Mouse (Mus musculus): ENCODE results near the gene Dpysl5. TPM values are rescaled to one million over a fixed set of nuclear protein-coding genes. Genes with fewer than 3 reads are reported as not detected.
"Not testable (repeated sequence)": the region's sequence is repeated elsewhere in the genome, so short reads cannot be mapped to it uniquely, and the experiment has no call there.

Gene Dpysl5
- total and polyA plus RNA-seq, 2 experiments from 2014 or later = 232 to 334 TPM

DNA sequence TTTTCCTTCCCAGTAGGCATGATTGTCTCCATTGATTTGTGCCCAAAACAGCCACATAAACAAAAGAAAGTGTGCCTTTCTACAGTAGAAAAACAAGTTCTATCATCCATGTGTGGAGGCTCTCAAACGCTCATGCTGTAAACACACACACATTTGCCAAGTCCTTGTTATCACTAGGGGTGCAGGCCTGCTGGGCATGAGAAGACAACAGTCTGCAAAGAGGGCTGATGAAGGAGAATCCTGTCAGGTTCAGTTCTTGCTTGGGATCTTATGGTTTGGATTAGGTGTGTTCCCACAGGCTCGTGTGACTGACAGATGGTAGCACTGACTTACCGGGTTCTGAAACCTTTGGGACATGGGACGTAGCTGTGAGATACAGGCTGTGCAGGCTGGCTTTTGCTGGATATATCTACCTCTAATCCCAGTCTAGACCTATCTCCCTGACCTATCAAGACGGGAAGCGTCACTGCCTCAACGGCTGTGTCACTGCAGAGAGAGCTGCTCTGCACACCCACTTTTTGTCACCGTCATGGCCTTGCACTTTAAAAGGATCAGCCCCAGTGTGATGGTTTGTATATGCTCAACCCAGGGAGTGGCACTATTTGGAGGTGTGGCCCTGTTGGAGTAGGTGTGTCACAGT lies 10.9 kb upstream of the Dpysl5 start:
- H3K4me3 ChIP-seq (ENCODE audit: low read depth, low read length) = no peak overlapping the region
- H3K27me3 ChIP-seq (ENCODE audit: insufficient read depth, low read length) = no peaks in the 10 kb centered on the region
- 88% methylated on average over 8 of the region's 8 CpGs for WGBS
- ATAC-seq (ENCODE audit: low FRiP score) = no peak
- no peaks in the 10 kb centered on the region for H3K9me3 ChIP-seq (ENCODE audit: low read length)
- H3K36me3 ChIP-seq (ENCODE audit: insufficient read depth, low read length) = no peaks in the 10 kb centered on the region
- DNase-seq (ENCODE audit: low spot score) = no peak
- H3K27ac ChIP-seq (ENCODE audit: low read depth, low read length) = no peak overlapping the region
- TF ChIP-seq CTCF (IDR thresholded peaks at IDR 0.05) = no peak
- no peaks in the 10 kb centered on the region for H3K4me1 ChIP-seq (ENCODE audit: insufficient read depth, low read length)
- no peak overlapping the region for H3K9ac ChIP-seq (replicated peaks; ENCODE audit: low read length, poor library complexity, severe bottlenecking)
- H3K4me2 ChIP-seq (ENCODE audit: low read depth, low read length, poor library complexity, severe bottlenecking) = no peak overlapping the region

DNA sequence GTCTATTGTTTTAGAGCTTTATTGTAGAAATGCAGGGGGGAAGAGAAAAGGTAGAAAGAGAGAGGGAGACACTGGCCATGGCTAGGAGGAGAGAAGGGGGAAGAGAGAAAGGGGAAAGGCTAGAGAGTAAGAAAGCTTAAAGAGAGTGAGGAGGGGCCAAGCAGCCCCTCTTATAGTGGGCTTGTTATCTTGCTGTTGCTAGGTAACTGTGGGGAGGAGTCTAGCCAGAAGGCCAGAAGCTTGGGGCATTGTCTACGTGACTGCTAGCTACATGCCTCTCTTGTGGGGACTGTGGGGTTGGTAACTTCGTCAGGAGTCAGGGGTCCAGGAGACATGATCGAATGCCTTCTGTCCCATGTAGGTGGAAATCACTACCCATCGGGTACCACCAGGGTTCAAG lies 10.0 kb upstream of the Dpysl5 start:
- H3K4me3 ChIP-seq (ENCODE audit: low read depth, low read length); H3K9ac ChIP-seq (replicated peaks; ENCODE audit: low read length, poor library complexity, severe bottlenecking); H3K4me1 ChIP-seq (ENCODE audit: insufficient read depth, low read length); ATAC-seq (ENCODE audit: low FRiP score); H3K4me2 ChIP-seq (ENCODE audit: low read depth, low read length, poor library complexity, severe bottlenecking); H3K36me3 ChIP-seq (ENCODE audit: insufficient read depth, low read length); DNase-seq (ENCODE audit: low spot score); H3K27ac ChIP-seq (ENCODE audit: low read depth, low read length); H3K27me3 ChIP-seq (ENCODE audit: insufficient read depth, low read length); H3K9me3 ChIP-seq (ENCODE audit: low read length): not testable (repeated sequence)
- 44% methylated on average over 4 of the region's 4 CpGs for WGBS

DNA sequence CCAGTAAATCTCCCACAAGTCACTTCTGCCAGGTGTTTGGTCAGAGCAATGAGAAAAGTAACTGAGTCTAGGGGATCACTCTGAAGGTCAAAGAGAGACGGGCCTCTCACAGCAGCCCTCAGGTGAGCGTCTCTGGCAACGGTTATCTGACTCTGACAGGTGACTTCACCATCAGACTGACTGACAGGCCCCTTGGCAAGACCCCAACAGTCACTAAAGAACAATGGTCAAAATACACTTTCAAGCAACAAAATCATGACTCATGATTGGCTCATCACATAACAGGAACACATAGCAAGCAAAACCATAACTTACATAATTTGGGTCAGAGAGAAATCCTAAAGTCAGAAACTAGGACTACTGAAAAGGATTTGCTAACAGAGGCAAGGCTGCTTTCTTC lies 9.5 kb upstream of the Dpysl5 start:
- ATAC-seq (ENCODE audit: low FRiP score) (no peak), DNase-seq (ENCODE audit: low spot score) (no peak)
- Histone ChIP-seq H3K27ac (ENCODE audit: low read depth, low read length) (no peak overlapping the region), H3K9me3 (ENCODE audit: low read length) (no peaks in the 10 kb centered on the region), H3K9ac (replicated peaks; ENCODE audit: low read length, poor library complexity, severe bottlenecking) (no peak overlapping the region), H3K4me3 (ENCODE audit: low read depth, low read length) (no peak overlapping the region), H3K27me3 (ENCODE audit: insufficient read depth, low read length) (no peaks in the 10 kb centered on the region), H3K36me3 (ENCODE audit: insufficient read depth, low read length) (no peaks in the 10 kb centered on the region), H3K4me2 (ENCODE audit: low read depth, low read length, poor library complexity, severe bottlenecking) (no peak overlapping the region), H3K4me1 (ENCODE audit: insufficient read depth, low read length) (no peaks in the 10 kb centered on the region)
- no peak for TF ChIP-seq CTCF (IDR thresholded peaks at IDR 0.05)
- 96% methylated on average over 3 of the region's 3 CpGs for WGBS

DNA sequence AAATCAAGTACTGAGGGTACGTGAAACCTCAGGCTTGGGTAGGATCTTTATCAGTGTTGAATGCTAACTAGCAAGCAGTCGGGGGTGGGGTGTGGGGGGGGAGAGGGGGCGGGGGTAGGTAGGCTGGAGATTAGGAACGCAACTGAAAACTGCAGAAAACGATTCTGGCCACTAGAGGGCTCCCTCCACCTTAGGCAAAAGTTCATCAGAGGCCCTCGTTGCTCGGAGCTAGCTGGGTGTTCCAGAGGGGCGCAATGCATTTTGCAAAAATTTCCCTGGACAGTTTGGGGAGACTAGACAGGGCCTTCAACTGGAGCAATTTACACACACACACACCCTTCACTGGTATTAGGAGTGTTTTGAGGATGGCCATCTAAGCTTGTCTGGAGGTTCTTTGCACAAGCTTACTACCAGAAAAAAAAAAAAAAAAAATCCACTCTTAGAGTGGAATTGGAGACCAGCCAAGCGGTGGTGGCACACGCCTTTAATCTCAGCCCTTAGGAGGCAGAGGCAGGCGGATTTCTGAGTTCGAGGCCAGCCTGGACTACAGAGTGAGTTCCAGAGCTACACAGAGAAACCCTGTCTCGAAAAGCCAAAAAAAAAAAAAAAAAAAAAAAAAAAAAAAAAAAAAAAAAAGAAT lies 1.5 kb upstream of the Dpysl5 start:
- H3K4me1 ChIP-seq (ENCODE audit: insufficient read depth, low read length) = no peaks in the 10 kb centered on the region

DNA sequence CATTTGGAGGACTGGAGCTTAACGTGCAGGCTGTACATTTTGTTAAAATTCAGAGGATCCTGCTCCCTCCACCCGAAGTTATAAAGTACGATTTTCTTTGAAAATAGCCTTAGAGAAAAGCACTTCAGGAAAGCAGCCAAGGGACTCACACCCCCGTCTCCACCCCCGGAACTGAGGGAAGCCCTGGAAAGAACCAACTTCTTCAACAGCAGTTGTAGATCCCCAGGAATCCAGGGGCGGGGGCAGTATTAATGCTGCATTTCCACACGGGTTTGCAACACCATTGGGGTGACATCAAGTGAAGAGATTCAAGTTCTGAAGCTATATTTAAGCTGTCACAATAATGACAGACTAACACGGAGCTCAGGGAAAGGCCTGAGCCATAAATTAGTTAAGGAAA lies 878 bp upstream of the Dpysl5 start:
- ATAC-seq (ENCODE audit: low FRiP score) (no peak), DNase-seq (ENCODE audit: low spot score) (no peak)
- Histone ChIP-seq H3K27ac (ENCODE audit: low read depth, low read length) (peak overlapping the region; percentile 97; the same call in 1 of the 2 replicates), H3K9ac (replicated peaks; ENCODE audit: low read length, poor library complexity, severe bottlenecking) (peak overlapping the region; percentile 91; the same call in 1 of the 2 replicates), H3K4me3 (ENCODE audit: low read depth, low read length) (peak overlapping the region; percentile 74), H3K27me3 (ENCODE audit: insufficient read depth, low read length) (no peaks in the 10 kb centered on the region), H3K4me1 (ENCODE audit: insufficient read depth, low read length) (no peaks in the 10 kb centered on the region), H3K36me3 (ENCODE audit: insufficient read depth, low read length) (no peaks in the 10 kb centered on the region), H3K4me2 (ENCODE audit: low read depth, low read length, poor library complexity, severe bottlenecking) (peak overlapping the region; percentile 68), H3K9me3 (ENCODE audit: low read length) (no peaks in the 10 kb centered on the region)
- WGBS = 17% methylated on average over 8 of the region's 8 CpGs
- TF ChIP-seq CTCF (IDR thresholded peaks at IDR 0.05) = no peak

More for the DNA sequence above, 1.5 kb upstream of the Dpysl5 start:
- peak; percentile 82 for TF ChIP-seq CTCF (IDR thresholded peaks at IDR 0.05)
- Histone ChIP-seq H3K9ac (replicated peaks; ENCODE audit: low read length, poor library complexity, severe bottlenecking) (no peak overlapping the region), H3K4me2 (ENCODE audit: low read depth, low read length, poor library complexity, severe bottlenecking) (peak overlapping the region; percentile 68), H3K27me3 (ENCODE audit: insufficient read depth, low read length) (no peaks in the 10 kb centered on the region), H3K27ac (ENCODE audit: low read depth, low read length) (no peak overlapping the region), H3K4me3 (ENCODE audit: low read depth, low read length) (no peak overlapping the region), H3K36me3 (ENCODE audit: insufficient read depth, low read length) (no peaks in the 10 kb centered on the region), H3K9me3 (ENCODE audit: low read length) (no peaks in the 10 kb centered on the region)
- DNase-seq (ENCODE audit: low spot score) (peak; percentile 93), ATAC-seq (ENCODE audit: low FRiP score) (no peak)
- 13% methylated on average over 12 of the region's 13 CpGs for WGBS

DNA sequence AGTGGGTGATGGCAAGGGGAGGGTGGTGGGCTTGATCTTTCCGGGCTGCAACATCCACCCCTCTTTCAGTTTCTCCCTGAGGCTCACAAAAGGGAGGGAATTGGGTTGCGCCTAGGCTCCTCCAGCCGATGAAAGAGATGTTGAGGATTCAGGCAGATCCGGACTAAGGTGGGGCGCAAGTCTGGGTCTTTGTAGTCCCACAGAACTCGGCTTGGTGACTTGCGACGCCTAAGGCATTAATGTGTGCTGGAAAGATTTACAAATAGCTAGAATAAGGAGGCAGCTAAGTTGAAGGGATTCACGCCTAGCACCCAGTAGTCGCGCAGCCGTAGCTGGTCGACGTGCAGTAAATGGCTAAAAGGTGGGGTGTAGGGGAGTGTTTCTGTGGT lies 632 bp downstream of the Dpysl5 start:
- H3K36me3 ChIP-seq (ENCODE audit: insufficient read depth, low read length) = no peaks in the 10 kb centered on the region
- no peaks in the 10 kb centered on the region; the same call in 1 of the 2 replicates for H3K4me1 ChIP-seq (ENCODE audit: insufficient read depth, low read length)
- DNase-seq (ENCODE audit: low spot score) = peak; percentile 34
- H3K9ac ChIP-seq (replicated peaks; ENCODE audit: low read length, poor library complexity, severe bottlenecking) = peak overlapping the region; percentile 91
- ATAC-seq (ENCODE audit: low FRiP score) = peak; percentile 18
- H3K4me2 ChIP-seq (ENCODE audit: low read depth, low read length, poor library complexity, severe bottlenecking) = peak overlapping the region; percentile 68
- H3K9me3 ChIP-seq (ENCODE audit: low read length) = no peaks in the 10 kb centered on the region
- peak overlapping the region; percentile 97 for H3K27ac ChIP-seq (ENCODE audit: low read depth, low read length)
- H3K4me3 ChIP-seq (ENCODE audit: low read depth, low read length) = peak overlapping the region; percentile 74
- WGBS = under 1% methylated on average over 14 of the region's 14 CpGs
- no peak for TF ChIP-seq CTCF (IDR thresholded peaks at IDR 0.05)
- H3K27me3 ChIP-seq (ENCODE audit: insufficient read depth, low read length) = no peaks in the 10 kb centered on the region

Data from midbrain, postnatal 0 days (tissue).